Mouse (Mus musculus) limb, embryonic 15.5 days (tissue): ENCODE data around the gene Pdcd2l. TPM values are rescaled to one million over a fixed set of nuclear protein-coding genes. Genes with fewer than 3 reads are reported as not detected.

ENCODE experiments used
- polyA plus RNA-seq: library from polyadenylated mRNA; unstranded; fragments of >200 nt; fragmentation: Nextera tagmentation; extraction: Ambion mirVana; gene quantifications from 2 replicates; pipeline ENCODE4 v1.2.1, GENCODE M21; 2015

Gene Pdcd2l
- polyA plus RNA-seq, 1 experiment from 2014 or later: 59.1 TPM

Other genes with a start within 250 kb of the Pdcd2l start
- gene Scgb2b27, start 182.7 kb downstream of the Pdcd2l start, polyA plus RNA-seq: not detected in 2 replicates
- gene Scgb1b27, start 175.2 kb downstream of the Pdcd2l start, polyA plus RNA-seq: not detected in 2 replicates
- not detected in 2 replicates for gene Scgb1b30, start 101.2 kb downstream of the Pdcd2l start, polyA plus RNA-seq
- gene Wtip, start 63.4 kb downstream of the Pdcd2l start, polyA plus RNA-seq: 6.4 and 8.0 TPM in 2 replicates
- 186 and 190 TPM in 2 replicates for gene Uba2, start 27.1 kb downstream of the Pdcd2l start, polyA plus RNA-seq
- 288 and 306 TPM in 2 replicates for gene Gpi1, start 33.7 kb upstream of the Pdcd2l start, polyA plus RNA-seq
- not detected in 2 replicates for gene Gm6096, start 54.4 kb upstream of the Pdcd2l start, polyA plus RNA-seq
- 30.3 and 30.5 TPM in 2 replicates for gene 4931406P16Rik, start 116.9 kb upstream of the Pdcd2l start, polyA plus RNA-seq
- 76.0 and 82.7 TPM in 2 replicates for gene Lsm14a, start 196.7 kb upstream of the Pdcd2l start, polyA plus RNA-seq